Mouse (Mus musculus): ENCODE results near the gene Gm43518. TPM values are rescaled to one million over a fixed set of nuclear protein-coding genes. Genes with fewer than 3 reads are reported as not detected.

Gm43518 gene
- polyA plus RNA-seq, 1 experiment from 2014 or later = 3.9 TPM

- no peak overlapping the region for H3K27ac ChIP-seq
- H3K9me3 ChIP-seq = no peaks in the 10 kb centered on the region
- WGBS = 74% methylated on average over 18 of the region's 18 CpGs
- no peak overlapping the region for H3K9ac ChIP-seq
- ATAC-seq (ENCODE audit: insufficient number of reproducible peaks, insufficient read depth, low FRiP score, low TSS enrichment, low read depth) = no peak
- H3K36me3 ChIP-seq = no peaks in the 10 kb centered on the region
- H3K4me3 ChIP-seq = no peak overlapping the region
- peaks cover 31% of the 10 kb centered on the region for H3K4me1 ChIP-seq
- H3K4me2 ChIP-seq = no peak overlapping the region
- H3K27me3 ChIP-seq = peaks cover 13% of the 10 kb centered on the region; the same call in 1 of the 2 replicates
Observed at GRCm38 (mm10) chr5:123979221-123979979, 52.2 kb downstream of the Gm43518 start.

GRCm38 (mm10) chr5:123979980-123980369 lies 52.8 kb downstream of the Gm43518 start:
- Histone ChIP-seq H3K36me3 (no peaks in the 10 kb centered on the region), H3K4me1 (peaks cover 27% of the 10 kb centered on the region), H3K9me3 (no peaks in the 10 kb centered on the region), H3K4me2 (no peak overlapping the region), H3K27me3 (peaks cover 8% of the 10 kb centered on the region; the same call in 1 of the 2 replicates), H3K9ac (no peak overlapping the region), H3K4me3 (no peak overlapping the region), H3K27ac (no peak overlapping the region)
- no peak for ATAC-seq (ENCODE audit: insufficient number of reproducible peaks, insufficient read depth, low FRiP score, low TSS enrichment, low read depth)
- 44% methylated on average over 4 of the region's 4 CpGs for WGBS

GRCm38 (mm10) chr5:123980521-123981249 lies 53.5 kb downstream of the Gm43518 start:
- Histone ChIP-seq H3K27ac (no peak overlapping the region), H3K9ac (no peak overlapping the region), H3K4me3 (no peak overlapping the region), H3K4me1 (peaks cover 22% of the 10 kb centered on the region), H3K36me3 (no peaks in the 10 kb centered on the region), H3K4me2 (no peak overlapping the region), H3K9me3 (no peaks in the 10 kb centered on the region), H3K27me3 (peaks cover 3% of the 10 kb centered on the region; the same call in 1 of the 2 replicates)
- ATAC-seq (ENCODE audit: insufficient number of reproducible peaks, insufficient read depth, low FRiP score, low TSS enrichment, low read depth) = no peak
- WGBS = 69% methylated on average over 9 of the region's 9 CpGs

GRCm38 (mm10) chr5:123981250-123981554 lies 54.0 kb downstream of the Gm43518 start:
- no peak overlapping the region for H3K4me2 ChIP-seq
- no peaks in the 10 kb centered on the region for H3K9me3 ChIP-seq
- H3K9ac ChIP-seq = no peak overlapping the region
- no peaks in the 10 kb centered on the region for H3K27me3 ChIP-seq
- H3K27ac ChIP-seq = no peak overlapping the region
- peaks cover 19% of the 10 kb centered on the region for H3K4me1 ChIP-seq
- no peak for ATAC-seq (ENCODE audit: insufficient number of reproducible peaks, insufficient read depth, low FRiP score, low TSS enrichment, low read depth)
- no peak overlapping the region for H3K4me3 ChIP-seq
- H3K36me3 ChIP-seq = no peaks in the 10 kb centered on the region
- WGBS = 79% methylated on average over 6 of the region's 6 CpGs

- Histone ChIP-seq H3K9me3 (no peaks in the 10 kb centered on the region), H3K4me3 (no peak overlapping the region), H3K4me2 (no peak overlapping the region), H3K27me3 (no peaks in the 10 kb centered on the region), H3K9ac (no peak overlapping the region), H3K27ac (no peak overlapping the region), H3K4me1 (peaks cover 21% of the 10 kb centered on the region), H3K36me3 (no peaks in the 10 kb centered on the region)
- 80% methylated on average over 11 of the region's 11 CpGs for whole genome bisulfite sequencing
- ATAC-seq (ENCODE audit: insufficient number of reproducible peaks, insufficient read depth, low FRiP score, low TSS enrichment, low read depth) = no peak
Observed at GRCm38 (mm10) chr5:123982838-123983237, 55.6 kb downstream of the Gm43518 start.

- H3K4me2 ChIP-seq = no peak overlapping the region
- no peaks in the 10 kb centered on the region for H3K36me3 ChIP-seq
- H3K9me3 ChIP-seq = no peaks in the 10 kb centered on the region
- H3K4me3 ChIP-seq = no peak overlapping the region
- peaks cover 15% of the 10 kb centered on the region for H3K4me1 ChIP-seq
- WGBS = 76% methylated on average over 9 of the region's 9 CpGs
- H3K9ac ChIP-seq = no peak overlapping the region
- H3K27ac ChIP-seq = no peak overlapping the region
- no peak for ATAC-seq (ENCODE audit: insufficient number of reproducible peaks, insufficient read depth, low FRiP score, low TSS enrichment, low read depth)
- H3K27me3 ChIP-seq = no peaks in the 10 kb centered on the region
Observed at GRCm38 (mm10) chr5:123985434-123985833, 58.2 kb downstream of the Gm43518 start.

- H3K27ac ChIP-seq = no peak overlapping the region; the same call in 1 of the 2 replicates
- H3K4me3 ChIP-seq = no peak overlapping the region
- no peak for ATAC-seq (ENCODE audit: insufficient number of reproducible peaks, insufficient read depth, low FRiP score, low TSS enrichment, low read depth)
- no peaks in the 10 kb centered on the region for H3K9me3 ChIP-seq
- H3K36me3 ChIP-seq = no peaks in the 10 kb centered on the region
- no peak overlapping the region for H3K9ac ChIP-seq
- peaks cover 13% of the 10 kb centered on the region for H3K4me1 ChIP-seq
- 41% methylated on average over 2 of the region's 2 CpGs for WGBS
- H3K27me3 ChIP-seq = no peaks in the 10 kb centered on the region
- H3K4me2 ChIP-seq = no peak overlapping the region
Observed at GRCm38 (mm10) chr5:123986925-123987324, 59.7 kb downstream of the Gm43518 start.

GRCm38 (mm10) chr5:123987511-123987910 lies 60.3 kb downstream of the Gm43518 start:
- peaks cover 14% of the 10 kb centered on the region for H3K4me1 ChIP-seq
- no peak overlapping the region for H3K4me3 ChIP-seq
- no peak overlapping the region for H3K4me2 ChIP-seq
- H3K9me3 ChIP-seq = no peaks in the 10 kb centered on the region
- no peaks in the 10 kb centered on the region for H3K27me3 ChIP-seq
- no peak for ATAC-seq (ENCODE audit: insufficient number of reproducible peaks, insufficient read depth, low FRiP score, low TSS enrichment, low read depth)
- no peak overlapping the region for H3K9ac ChIP-seq
- H3K27ac ChIP-seq = no peak overlapping the region
- 70% methylated on average over 4 of the region's 4 CpGs for WGBS
- H3K36me3 ChIP-seq = no peaks in the 10 kb centered on the region

Other genes starting within 250 kb of the Gm43518 start
- 41.8 and 48.6 TPM in 2 replicates for gene Clip1, start 242.8 kb upstream of the Gm43518 start, polyA plus RNA-seq (2015; fragmentation: Nextera tagmentation; extraction: Ambion mirVana)
- gene Zcchc8, start 206.3 kb upstream of the Gm43518 start, polyA plus RNA-seq (2015; fragmentation: Nextera tagmentation; extraction: Ambion mirVana) = 94.1 and 96.2 TPM in 2 replicates
- 168 and 177 TPM in 2 replicates for gene Rsrc2, start 178.0 kb upstream of the Gm43518 start, polyA plus RNA-seq (2015; fragmentation: Nextera tagmentation; extraction: Ambion mirVana)
- 32.3 and 36.6 TPM in 2 replicates for gene Kntc1, start 177.7 kb upstream of the Gm43518 start, polyA plus RNA-seq (2015; fragmentation: Nextera tagmentation; extraction: Ambion mirVana)
- 0.26 and 0.59 TPM in 2 replicates for gene Hcar2, start 61.9 kb upstream of the Gm43518 start, polyA plus RNA-seq (2015; fragmentation: Nextera tagmentation; extraction: Ambion mirVana)
- gene Hcar1, start 47.4 kb upstream of the Gm43518 start, polyA plus RNA-seq (2015; fragmentation: Nextera tagmentation; extraction: Ambion mirVana) = 0.23 and 0.28 TPM in 2 replicates
- 167 and 174 TPM in 2 replicates for gene Denr, start 20.2 kb upstream of the Gm43518 start, polyA plus RNA-seq (2015; fragmentation: Nextera tagmentation; extraction: Ambion mirVana)
- 8.6 and 9.5 TPM in 2 replicates for gene Ccdc62, start 3.3 kb downstream of the Gm43518 start, polyA plus RNA-seq (2015; fragmentation: Nextera tagmentation; extraction: Ambion mirVana)
- gene Hip1r, start 46.2 kb downstream of the Gm43518 start, polyA plus RNA-seq (2015; fragmentation: Nextera tagmentation; extraction: Ambion mirVana) = 9.6 and 12.3 TPM in 2 replicates
- 39.0 and 46.0 TPM in 2 replicates for gene Vps37b, start 104.9 kb downstream of the Gm43518 start, polyA plus RNA-seq (2015; fragmentation: Nextera tagmentation; extraction: Ambion mirVana)
- 1.5 and 2.4 TPM in 2 replicates for gene Abcb9, start 168.4 kb downstream of the Gm43518 start, polyA plus RNA-seq (2015; fragmentation: Nextera tagmentation; extraction: Ambion mirVana)
- 18.8 and 20.7 TPM in 2 replicates for gene Ogfod2, start 184.9 kb downstream of the Gm43518 start, polyA plus RNA-seq (2015; fragmentation: Nextera tagmentation; extraction: Ambion mirVana)
- 113 and 122 TPM in 2 replicates for gene Arl6ip4, start 188.7 kb downstream of the Gm43518 start, polyA plus RNA-seq (2015; fragmentation: Nextera tagmentation; extraction: Ambion mirVana)

All from embryonic facial prominence, embryonic 13.5 days (tissue).